Mouse (Mus musculus): Measurements from ENCODE around the gene Gpc6.

Gpc6 gene

DNA sequence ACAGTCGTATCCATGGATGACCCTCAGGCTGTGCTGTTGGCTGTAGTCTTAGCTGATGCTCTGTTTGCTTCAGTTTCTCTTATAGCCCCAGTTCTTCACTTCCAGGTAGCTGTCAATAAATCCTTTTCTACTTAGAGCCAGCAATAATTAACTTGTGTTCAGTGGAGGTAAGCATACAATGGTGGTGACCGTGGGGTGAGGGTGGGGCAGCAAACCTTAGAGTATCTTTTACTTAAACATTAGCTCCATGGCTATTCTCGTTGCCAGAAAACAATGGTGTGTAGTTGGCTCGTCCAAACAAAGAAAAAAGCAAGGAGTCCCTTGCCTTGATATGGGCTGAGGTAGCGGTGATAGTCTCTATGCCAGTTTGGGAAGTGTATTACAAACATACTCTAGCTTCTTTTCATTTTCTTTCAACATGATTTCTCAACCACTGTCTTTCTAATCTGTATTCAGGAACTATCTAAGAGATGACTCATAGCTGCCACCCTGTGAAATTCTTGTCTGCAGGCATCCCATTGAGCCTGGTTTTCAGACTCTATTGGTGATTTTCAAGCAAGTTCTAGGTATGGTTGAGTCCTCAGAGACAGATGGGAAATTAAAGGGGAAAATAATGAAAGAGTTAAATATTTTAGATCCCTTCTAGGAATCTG is 22.9 kb downstream of the Gpc6 start:
- no peak for DNase-seq (ENCODE audit: low spot score in 2 of 2)

DNA sequence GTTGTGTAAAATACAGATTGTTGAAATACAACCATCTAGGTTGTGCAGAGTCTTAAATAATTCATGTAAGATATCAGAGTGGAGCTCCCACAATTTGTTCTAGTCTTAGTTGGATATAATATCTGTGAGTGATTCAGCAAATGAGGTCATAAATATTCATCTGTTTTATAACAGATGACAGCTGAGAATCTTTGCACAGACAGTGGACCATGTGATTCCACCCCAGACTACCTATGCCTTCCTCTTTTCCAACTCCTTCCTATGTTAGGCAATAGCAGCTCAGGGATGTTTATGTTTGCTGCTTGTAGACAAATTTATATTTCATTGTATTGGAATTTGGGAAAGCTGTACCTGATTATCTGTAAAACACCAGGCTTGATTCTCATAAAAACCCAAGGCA is 32.0 kb downstream of the Gpc6 start:
- DNase-seq (ENCODE audit: low spot score in 2 of 2): no peak

DNA sequence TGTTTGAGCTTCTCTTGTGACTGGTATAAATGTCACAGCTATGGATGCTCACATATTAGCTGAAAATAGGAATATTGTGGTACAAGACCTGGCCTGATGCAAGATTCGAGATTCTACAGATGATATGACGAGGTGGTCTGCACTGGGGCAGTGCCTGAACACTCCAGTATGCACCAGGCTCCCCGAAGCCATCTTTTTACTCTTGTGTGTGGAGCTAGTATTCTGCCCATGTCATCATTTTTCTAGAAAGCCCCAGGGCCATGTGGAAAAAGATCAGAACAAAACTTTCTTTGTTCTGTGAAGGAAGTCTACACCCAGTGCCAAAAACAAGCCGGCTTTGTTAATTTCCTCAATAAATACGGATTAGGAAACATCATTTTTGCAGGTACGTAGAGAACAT is 39.7 kb downstream of the Gpc6 start:
- no peak for DNase-seq (ENCODE audit: low spot score in 2 of 2)

DNA sequence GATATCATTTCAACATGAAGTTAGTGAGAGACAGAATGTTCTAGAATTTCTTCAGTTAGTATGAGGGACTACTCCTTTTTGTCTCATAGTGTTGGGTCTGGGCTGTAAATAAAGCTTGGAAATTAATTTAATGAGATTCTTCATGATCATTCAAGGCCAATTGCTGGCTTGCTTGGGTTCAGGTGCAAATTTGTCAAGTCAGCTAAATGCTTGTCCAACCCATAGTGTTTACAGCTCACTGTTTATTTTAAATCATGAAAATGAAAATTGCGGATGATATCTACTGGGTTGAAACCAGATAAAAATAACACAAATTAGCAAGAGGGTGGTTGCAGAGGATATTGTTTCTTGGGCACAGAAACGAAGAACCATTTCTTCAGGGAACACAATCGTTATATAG is 49.6 kb downstream of the Gpc6 start:
- no peak for DNase-seq (ENCODE audit: low spot score in 2 of 2)

DNA sequence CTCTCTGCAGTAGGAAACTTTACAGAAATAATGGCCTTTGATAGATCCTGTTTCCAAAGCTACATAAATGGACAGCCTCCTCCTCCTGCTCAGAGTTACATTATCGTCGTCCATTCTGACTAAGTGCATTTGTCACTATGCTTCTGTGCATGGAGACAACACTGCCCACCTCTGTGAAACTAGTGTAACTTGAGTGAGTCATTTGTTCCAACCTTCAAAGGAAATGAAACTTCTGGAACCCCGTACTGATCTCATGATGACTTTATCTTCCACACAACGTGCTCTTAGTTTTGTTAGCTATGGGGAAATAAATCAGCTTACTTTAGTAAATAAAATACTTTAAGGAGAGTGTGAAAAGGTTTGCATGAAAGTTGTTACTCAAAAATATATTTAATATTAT is 50.1 kb downstream of the Gpc6 start:
- no peak for DNase-seq (ENCODE audit: low spot score in 2 of 2)

DNA sequence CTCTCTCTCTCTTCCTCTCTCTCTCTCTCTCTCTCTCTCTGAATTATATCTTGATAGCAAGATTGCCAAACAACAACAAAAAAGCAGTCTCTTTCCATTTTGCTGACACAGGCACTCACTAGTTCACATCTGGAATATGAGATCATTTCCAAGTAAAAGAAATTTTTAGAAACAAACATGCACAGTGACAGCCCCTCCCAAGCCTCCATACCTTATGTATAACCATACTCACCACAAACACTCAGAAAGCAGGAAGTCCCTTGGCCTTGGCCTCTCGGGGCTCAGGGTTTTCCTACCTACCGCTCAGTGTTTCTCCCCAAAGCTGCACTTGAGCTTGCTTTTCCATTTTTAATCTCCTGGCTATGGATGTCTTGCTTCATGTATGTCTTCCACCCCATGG is 52.1 kb downstream of the Gpc6 start:
- no peak for DNase-seq (ENCODE audit: low spot score in 2 of 2)

DNA sequence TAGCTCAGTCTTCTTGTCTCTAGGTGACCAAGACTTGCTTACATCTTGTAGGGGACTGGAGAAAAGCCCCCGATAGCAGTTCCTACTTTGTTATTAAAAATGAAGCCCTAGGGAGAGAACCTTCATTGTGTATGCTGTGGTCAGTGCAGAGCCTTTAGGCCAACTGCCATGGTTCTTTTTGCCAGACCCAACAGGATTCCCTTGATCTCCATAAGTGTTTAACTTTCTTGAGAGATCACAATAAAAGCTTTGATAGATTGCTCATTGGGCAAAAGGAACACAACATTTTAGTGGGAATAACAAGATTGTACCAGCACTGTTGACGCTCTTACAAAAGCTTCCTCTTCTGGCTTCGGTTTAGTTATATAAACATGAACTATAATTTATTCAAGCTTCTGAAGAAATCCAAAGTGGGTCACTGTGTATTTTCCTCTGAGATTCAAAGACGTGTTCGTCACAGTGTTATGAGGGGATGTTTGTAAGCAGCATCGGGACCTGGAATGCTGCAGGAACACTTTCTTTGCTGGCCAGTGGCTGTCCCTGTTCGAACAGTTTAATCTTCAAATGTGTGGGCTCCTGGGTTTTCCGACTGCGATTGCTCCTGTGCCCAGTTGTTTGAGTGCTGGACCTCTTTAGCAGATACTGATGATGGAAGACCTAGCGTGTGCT is 54.7 kb downstream of the Gpc6 start:
- DNase-seq (ENCODE audit: low spot score in 2 of 2): no peak

DNA sequence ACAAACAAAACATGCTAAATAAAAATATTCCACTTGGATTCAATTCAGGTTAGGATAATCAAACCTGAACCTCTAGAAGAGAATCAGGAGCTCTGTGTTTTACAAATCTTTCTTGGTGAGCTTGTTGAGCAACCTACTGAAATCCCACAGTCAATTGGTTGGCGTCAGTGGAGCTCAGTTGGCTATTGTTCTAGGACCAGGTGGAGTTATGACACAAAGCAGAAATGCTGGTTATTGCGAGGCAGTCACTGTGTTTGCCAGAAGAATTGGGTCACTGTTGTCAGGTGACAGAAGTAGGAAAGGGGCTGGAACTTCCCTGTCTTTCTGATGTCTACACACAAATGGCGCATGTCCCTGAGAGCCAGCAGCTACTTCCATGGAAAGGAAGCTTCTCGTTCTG is 56.6 kb downstream of the Gpc6 start:
- DNase-seq (ENCODE audit: low spot score in 2 of 2): no peak

DNA sequence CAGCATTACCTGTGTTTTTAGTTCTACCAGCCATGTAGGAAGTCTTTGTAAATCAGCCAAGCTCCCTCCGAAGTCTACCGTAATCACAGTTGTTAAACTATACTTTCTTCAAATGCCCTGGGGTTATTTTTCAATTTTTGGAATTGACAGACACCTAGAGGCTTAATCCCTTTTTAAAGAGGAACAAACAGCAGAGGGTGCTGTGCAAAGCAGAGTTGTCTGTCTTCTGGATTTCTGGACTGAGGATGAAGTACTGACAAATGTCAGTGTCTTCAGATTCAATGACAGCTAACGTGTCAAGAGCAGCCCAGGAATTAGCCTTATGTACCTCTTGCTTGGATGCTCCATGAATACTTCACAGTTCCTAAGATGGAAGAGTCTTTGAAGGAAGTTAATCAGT is 62.2 kb downstream of the Gpc6 start:
- no peak for DNase-seq (ENCODE audit: low spot score in 2 of 2)

DNA sequence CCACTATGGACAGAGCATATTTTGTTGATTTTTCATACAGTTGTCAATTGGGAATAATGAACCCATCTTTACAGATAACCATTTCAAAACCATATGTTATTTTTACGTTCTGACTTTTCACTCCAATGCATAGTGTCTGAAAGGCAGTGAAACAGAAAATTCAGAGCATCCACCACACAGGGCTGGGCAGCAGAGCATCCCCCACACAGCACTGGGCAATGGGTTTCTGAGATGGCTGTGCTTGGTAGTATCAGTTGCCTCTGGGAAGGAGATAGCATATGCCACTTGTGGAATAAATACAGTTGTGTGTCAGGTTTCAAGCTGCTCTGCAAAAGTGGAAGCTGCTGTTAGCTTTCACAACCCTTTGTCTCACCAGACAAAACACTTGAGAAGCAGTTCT is 75.3 kb downstream of the Gpc6 start:
- no peak for DNase-seq (ENCODE audit: low spot score in 2 of 2)

DNA sequence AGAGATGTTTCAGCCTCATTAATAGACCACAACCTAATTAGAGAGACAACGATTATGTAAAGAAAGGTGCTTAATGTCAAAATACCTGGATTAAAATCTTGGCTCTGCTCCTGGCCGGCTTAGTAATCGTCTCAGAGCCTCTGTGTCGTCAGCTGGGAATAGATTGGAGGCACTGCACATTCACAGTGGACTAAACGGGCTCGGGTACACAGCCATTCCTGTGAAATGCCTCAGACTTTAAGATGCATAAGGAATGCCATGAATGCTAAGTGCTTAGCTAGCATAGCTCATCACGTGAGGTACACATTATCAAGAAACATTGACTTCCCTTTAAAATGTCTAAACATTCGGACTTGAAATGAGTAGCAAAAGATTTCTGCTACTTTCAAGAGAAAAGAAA is 77.2 kb downstream of the Gpc6 start:
- DNase-seq (ENCODE audit: low spot score in 2 of 2): no peak

DNA sequence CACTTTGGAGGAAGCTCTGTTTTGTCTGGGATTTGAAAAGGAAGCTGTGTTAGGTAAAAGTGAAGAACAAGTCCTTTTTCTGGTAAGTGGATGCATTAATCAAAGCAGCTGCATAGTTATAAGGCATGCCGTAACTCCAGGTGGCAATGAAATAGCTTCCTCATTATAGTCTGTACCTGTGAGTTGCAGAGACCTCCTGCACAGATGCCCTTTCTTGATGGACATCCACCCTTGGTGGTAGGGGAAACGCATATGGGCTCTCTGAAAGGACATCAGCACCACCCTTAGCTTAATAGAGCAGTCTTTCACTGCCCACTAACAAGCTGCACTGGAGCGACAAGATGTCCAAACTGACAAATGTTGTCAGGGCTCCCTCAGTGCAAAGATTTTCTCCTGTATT is 83.7 kb downstream of the Gpc6 start:
- no peak for DNase-seq (ENCODE audit: low spot score in 2 of 2)

DNA sequence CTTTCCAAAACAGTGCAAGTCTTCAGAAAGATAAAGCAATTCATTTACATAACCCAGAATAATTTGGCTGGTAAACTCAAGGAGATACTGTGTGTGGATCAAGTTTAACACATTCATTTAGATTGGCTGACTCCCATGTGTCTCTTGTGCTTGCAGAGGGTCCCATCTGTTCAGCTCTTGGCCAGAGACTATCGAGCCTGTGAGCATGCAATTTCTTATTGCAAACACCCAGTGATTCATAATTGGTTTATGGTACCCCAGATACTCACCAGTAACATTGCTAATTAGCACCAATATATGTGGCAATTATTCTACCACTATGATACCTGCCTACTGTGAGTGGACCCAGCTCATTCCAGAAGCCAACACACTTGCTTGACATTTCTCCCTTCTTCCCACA is 87.9 kb downstream of the Gpc6 start:
- DNase-seq (ENCODE audit: low spot score in 2 of 2): peak in 1 of 2 experiments; percentile 19

DNA sequence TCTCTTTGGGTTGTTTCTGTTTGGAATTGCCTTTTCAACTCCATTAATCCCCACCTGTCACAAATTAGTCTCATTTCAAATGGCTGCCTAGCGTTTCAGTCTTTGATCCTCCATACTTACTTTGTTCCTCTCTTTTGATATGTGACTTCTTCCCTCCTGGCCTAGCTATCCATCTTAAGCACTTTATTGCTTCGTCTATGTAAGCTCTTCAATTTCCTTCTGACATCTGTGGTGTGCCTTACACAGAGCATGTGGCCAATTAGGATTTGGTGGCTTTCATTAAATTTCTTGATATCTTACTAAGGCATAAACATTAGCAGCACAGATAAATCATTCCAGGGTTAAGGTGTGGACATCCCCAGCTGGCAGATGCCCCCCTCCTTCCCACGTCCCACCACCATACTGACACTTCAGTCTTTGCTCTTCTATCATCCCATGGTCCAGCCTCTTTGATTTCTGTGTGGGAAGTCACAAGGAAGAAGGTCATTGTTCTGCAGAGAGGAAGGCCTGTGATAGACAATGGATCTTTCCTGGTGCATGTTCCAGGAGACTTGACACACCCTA is 88.5 kb downstream of the Gpc6 start:
- DNase-seq (ENCODE audit: low spot score in 2 of 2): no peak

DNA sequence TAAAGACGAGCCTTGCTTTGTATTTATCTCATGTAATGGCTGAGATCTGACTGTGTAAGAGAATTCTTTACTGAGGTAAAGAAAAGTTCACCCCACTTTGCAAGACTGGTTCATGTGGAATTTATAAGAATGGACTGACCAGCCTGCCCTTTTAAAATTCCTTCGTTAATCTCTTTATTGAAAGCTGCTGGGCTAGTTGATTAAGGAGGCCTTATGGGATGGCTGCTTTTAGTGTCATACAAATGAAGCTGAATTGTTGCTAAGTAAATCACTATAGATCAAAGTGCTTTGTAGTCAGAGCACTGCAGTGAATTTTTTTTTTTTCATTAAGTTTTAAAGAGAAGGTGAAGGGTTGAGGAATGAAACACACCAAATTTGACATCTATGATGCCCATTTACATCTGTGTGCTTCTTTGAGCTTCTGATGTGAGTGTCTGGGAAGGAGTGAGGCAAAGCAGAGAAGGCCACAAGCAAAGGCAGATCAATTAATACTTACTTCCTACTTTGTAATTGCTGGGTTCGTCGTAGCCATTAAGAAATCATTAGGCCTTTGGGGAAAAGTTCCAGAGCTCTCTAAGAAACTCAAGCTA is 90.3 kb downstream of the Gpc6 start:
- DNase-seq (ENCODE audit: low spot score in 2 of 2): no peak

DNA sequence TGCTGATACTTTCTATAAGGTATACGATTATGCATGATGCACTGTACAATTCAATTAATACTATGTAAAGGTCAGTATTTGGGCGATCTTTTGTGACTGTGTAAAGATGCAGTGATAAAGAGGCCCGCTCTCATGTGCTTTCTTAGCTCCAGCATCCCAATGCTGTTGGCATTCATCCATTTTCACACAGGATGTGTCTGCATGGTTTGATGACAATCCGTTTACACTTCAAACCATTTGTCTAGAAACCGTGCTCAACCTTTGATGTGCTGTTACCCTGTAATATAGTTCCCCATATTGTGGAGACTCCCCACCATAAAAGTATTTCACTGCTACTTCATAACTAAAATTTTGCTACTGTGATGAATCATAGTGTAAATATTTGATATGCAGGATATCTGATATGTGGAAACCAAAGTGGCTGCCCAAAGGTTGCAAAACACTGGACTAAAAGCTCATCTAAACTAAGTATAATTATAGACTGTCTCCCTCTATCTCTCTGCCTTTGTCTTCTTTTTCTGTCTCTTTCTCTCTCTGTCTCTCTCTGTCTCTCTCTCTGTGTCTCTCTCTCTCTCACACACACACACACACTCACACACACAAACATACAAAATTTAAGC is 97.2 kb downstream of the Gpc6 start:
- no peak for DNase-seq (ENCODE audit: low spot score in 2 of 2)

DNA sequence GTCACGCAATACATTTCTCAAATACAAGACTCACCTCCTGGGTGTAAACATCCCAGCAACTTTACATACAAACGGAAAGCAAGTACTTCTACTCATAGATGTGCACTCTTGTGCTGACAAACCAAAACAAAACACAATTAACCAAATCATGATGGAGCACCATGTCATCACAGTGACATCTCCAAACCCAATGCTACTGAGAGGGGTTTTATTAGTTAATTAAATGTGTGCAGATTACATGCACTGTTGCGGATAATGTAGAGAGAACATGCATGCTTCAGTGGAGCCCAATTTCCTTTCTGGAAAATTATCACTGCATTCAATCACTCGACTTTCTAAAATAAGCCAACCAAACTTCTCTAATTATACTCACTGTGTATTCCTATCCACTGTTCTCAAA is 109.0 kb downstream of the Gpc6 start:
- DNase-seq (ENCODE audit: low spot score in 2 of 2): no peak

DNA sequence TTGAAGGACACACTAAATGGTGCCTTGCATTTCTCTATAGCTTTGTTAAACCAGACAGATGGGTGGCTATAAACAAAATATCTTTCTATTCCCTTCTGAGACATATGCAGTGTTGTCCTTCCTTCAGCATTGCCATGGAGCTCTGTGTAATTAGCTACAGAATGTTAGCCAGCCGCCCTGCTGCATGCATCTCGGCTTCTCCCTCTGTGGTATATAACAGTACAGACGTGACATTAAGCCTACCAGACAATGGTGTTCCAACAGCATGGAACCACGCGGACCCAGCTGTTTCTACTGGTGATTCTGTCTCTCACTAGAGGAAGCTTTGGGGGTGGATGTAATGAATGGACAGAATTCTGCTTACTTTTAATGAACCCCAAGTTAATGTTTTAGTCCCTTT is 115.9 kb downstream of the Gpc6 start:
- peak in 1 of 2 experiments; percentile 25 for DNase-seq (ENCODE audit: low spot score in 2 of 2)

DNA sequence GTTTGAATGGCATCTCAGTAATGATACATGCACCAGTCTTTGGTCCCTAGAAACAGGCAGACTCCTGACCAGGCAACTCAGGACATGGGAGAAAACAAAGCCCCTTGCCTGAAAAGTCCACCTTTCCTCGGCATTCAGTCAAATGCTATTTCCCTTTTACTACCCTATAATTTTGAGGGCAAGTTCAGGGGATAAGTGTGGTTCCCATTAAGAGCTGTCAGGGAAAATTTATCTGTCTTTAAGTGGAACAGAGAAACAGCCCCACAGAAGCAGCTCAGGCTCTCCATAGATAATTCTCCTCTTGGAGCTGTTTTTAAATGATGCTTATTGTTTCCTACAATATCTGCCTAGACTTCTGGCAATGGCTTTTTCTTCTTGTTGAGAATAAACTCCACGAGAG is 123.8 kb downstream of the Gpc6 start:
- no peak for DNase-seq (ENCODE audit: low spot score in 2 of 2)

DNA sequence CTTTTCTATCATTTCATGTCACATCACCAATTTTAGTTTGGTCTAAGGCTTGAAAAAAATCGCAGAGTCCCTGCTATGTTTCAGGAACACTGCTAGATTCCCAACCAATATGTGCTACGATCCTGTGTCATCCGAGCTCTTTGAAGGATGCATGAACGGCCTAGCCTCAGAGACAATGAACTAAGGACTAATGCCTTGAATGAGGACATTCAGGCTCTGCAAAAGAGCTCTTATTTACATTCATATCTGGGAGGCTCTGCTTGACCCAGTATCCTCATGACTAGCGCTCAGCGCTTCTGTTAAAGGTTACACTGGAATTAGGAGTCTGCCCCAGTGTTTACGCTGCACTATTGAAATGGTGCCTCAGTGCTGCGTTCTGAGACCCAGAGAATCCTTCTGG is 125.8 kb downstream of the Gpc6 start:
- DNase-seq (ENCODE audit: low spot score in 2 of 2): no peak

DNA sequence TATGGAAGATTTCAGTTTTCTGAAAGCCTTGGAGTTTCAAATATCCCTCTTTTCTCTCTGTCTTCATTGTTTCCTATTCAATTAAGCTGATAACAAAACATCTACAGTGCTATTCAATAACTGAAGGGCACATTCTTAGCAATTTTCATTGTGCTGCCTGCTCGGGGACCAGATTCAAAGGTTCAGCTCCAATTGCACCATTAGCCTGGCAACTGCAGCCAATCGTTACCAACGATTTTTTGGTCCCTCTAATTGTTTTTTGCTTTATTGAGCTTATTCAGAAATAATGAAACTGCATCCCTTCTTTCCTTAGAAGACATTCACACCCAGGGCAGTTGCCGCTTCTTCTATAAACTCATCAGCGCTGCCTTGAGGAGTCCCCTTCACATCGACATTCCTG is 128.2 kb downstream of the Gpc6 start:
- no peak for DNase-seq (ENCODE audit: low spot score in 2 of 2)

DNA sequence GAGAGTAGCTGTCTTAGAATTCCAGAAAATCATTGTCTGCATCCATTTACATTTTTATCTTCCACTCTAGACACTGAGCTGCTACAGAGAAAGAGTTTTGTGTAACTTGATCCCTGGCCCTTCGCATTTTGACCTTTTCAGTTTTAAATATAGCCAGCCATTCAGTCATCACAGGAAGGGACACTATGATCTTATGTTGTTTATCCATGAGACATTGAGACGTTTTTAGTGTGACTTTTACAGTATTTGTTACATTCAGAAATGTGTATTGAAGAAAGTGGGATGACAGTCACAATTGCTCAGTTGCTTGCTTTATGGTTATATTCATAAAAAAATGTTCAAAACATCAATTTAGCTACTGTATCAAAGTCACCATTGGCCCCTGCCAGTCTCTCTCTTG is 130.0 kb downstream of the Gpc6 start:
- DNase-seq (ENCODE audit: low spot score in 2 of 2): no peak

DNA sequence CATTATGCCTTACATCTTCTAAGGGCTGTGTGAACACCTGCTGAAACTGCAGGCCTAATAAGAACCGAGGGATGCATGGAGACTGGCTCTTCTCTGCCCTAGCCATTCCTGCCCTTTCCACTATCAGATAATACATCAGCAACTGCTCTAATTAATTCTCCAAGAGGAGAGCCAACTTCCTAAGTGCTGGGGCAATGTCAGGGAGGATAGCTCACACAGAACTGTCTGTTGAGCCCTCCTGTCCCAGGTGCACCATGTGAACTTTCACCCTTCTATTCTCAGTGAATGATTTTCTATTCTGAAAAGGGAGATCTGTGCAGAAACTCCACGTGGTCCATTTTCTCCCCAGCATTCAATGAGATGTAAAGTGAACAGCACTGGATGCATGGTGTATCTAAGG is 136.0 kb downstream of the Gpc6 start:
- no peak for DNase-seq (ENCODE audit: low spot score in 2 of 2)

All from frontal cortex, postnatal 36 days (tissue).